Mouse (Mus musculus): ENCODE data around the gene Exph5. TPM values are rescaled to one million over a fixed set of nuclear protein-coding genes. Genes with fewer than 3 reads are reported as not detected.

Gene Exph5
- polyA plus RNA-seq, 1 experiment from 2014 or later, result 0.50 TPM

DNA sequence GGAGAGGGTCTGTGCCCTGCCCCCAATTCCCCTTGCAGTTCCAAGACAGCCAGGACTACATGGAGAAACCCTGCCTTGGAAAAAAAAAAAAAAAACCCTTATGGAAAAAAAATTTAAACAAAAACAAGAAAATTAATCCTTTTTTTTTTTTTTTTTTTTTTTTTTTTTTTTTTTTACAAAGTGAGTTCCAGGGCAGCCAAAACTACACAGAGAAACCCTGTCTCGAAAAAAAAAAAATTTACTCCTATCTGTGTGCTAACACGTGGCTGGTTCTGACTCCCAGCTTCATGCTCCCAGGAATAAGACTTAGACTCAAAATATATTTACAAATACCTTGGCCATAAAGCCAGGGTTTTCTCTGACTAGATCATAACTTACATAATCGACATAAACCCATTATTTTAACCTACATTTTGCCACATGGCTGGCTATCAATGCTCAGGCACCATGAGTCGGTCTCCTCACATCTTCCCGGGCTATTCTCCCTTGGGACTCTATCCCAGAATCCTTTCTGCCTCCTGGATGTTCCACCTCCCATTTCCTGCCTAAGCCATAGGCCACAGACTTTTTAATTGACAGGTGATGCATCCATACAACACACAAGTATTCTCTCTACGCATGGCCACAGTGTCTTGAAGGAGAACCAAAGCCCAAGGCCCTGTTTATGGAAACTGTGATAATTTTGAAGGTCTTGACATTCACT lies 102.7 kb downstream of the Exph5 start:
- WGBS, result 82% methylated on average over 6 of the region's 6 CpGs
- no peaks in the 10 kb centered on the region for H3K9me3 ChIP-seq (ENCODE audit: control insufficient read depth, low read length)
- H3K4me1 ChIP-seq (ENCODE audit: control insufficient read depth, insufficient read depth, low read length), result peaks cover 12% of the 10 kb centered on the region; the same call in 1 of the 2 replicates
- no peak overlapping the region for H3K9ac ChIP-seq (replicated peaks; ENCODE audit: low read depth, low read length)
- no peak overlapping the region for H3K4me3 ChIP-seq (ENCODE audit: low read depth, low read length)
- no peak overlapping the region for H3K27ac ChIP-seq (ENCODE audit: low read depth, low read length)
- H3K4me2 ChIP-seq (ENCODE audit: low read depth, low read length), result no peak overlapping the region; the same call in 1 of the 2 replicates
- no peaks in the 10 kb centered on the region for H3K36me3 ChIP-seq (ENCODE audit: control insufficient read depth, insufficient read depth, low read length)
- ATAC-seq (ENCODE audit: low read depth), result no peak
- no peaks in the 10 kb centered on the region for H3K27me3 ChIP-seq (ENCODE audit: control insufficient read depth, insufficient read depth, low read length)

DNA sequence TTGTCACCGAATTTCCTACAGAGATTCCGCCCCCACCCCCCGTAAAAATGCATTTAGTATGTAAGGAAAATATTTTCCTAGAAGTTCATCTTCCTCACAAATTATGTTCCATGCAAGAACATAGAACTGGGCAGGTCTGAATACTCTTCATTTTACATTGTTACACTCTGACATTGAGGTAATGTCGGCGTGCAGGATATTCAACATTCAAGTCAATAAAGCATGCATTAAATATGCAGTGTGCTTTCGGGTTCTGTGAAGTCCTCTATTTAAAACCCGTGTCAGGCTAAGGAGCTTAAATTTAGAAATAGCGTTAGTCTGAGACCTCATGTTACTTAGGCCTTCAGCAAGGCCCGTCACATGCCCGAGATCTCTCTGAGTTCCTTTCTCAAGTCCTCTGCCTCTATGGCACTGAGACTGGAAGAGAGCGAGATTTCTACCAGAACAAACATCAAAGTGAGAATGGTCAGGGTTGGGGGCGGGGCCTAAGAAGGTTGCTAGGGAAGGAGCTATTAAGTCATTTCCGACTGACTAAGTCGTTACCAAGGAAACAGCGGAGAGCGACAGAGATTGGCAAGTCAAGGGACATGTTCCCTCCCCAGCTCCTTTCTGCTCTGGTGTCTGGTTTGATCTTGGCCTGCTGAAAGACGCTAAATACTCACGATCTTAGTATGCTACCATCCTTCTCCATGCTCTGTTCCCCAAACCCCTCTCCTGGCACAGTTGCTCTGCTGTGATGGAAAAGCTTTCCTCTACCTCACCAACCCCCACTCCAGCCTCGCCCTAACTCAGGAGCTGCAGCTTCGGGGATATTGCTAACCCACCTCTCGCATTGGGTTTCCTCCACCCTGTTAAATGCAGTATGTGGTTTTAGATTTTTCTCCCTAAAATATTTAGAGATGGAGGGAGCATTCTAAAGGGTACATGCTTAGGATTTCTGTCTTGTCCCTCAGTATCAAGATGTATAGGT lies 103.6 kb downstream of the Exph5 start:
- Histone ChIP-seq H3K27ac (ENCODE audit: low read depth, low read length) (peak overlapping the region; percentile 88), H3K4me2 (ENCODE audit: low read depth, low read length) (peak overlapping the region; percentile 54), H3K4me3 (ENCODE audit: low read depth, low read length) (peak overlapping the region; percentile 33), H3K4me1 (ENCODE audit: control insufficient read depth, insufficient read depth, low read length) (peaks cover 12% of the 10 kb centered on the region; the same call in 1 of the 2 replicates), H3K27me3 (ENCODE audit: control insufficient read depth, insufficient read depth, low read length) (no peaks in the 10 kb centered on the region), H3K9me3 (ENCODE audit: control insufficient read depth, low read length) (no peaks in the 10 kb centered on the region), H3K9ac (replicated peaks; ENCODE audit: low read depth, low read length) (peak overlapping the region; percentile 51), H3K36me3 (ENCODE audit: control insufficient read depth, insufficient read depth, low read length) (no peaks in the 10 kb centered on the region)
- 21% methylated on average over 21 of the region's 21 CpGs for WGBS
- ATAC-seq (ENCODE audit: low read depth), result peak; percentile 91

DNA sequence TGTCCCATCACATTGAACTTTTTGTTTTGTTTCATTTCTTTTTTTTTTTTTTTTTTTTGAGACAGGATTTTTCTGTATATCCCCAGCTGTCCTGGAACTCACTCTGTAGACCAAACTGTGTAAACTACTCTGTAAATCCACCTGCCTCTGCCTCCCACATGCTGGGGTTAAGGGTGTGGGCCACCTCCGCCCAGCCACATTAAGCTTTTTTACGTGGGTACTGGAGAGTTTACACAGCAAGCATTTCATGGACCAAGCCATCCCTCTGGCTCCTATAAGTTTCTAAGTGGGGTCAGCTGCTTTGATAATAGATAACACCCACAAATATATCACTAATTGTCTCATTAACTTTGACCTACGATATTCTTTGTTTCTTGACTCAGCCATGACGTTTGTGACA lies 107.1 kb downstream of the Exph5 start:
- no peaks in the 10 kb centered on the region for H3K36me3 ChIP-seq (ENCODE audit: control insufficient read depth, insufficient read depth, low read length)
- ATAC-seq (ENCODE audit: low read depth), result no peak
- no peaks in the 10 kb centered on the region for H3K27me3 ChIP-seq (ENCODE audit: control insufficient read depth, insufficient read depth, low read length)
- H3K27ac ChIP-seq (ENCODE audit: low read depth, low read length), result no peak overlapping the region
- no peaks in the 10 kb centered on the region for H3K9me3 ChIP-seq (ENCODE audit: control insufficient read depth, low read length)
- 90% methylated on average over 4 of the region's 4 CpGs for WGBS
- H3K4me2 ChIP-seq (ENCODE audit: low read depth, low read length), result no peak overlapping the region
- no peak overlapping the region for H3K4me3 ChIP-seq (ENCODE audit: low read depth, low read length)
- H3K4me1 ChIP-seq (ENCODE audit: control insufficient read depth, insufficient read depth, low read length), result no peaks in the 10 kb centered on the region; the same call in 1 of the 2 replicates
- no peak overlapping the region for H3K9ac ChIP-seq (replicated peaks; ENCODE audit: low read depth, low read length)

DNA sequence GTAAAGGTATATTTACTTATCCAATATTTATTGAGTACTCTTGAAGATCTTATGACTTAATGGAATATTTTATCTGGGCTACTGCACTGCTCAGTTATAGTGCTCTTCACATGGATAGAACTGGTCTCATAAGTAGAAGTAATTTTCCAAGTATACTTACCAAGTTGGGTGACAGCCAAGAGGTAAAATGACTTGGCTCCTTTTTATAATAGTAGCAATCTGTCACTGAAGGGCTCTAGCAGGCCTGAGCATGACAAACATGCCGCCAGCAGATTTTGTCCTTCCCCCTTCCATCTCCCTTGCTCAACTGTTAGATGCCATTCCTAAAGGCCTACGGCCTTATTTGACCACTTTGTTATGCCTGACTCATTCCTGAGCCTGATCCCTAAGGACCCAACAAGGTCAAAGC lies 107.5 kb downstream of the Exph5 start:
- Histone ChIP-seq H3K36me3 (ENCODE audit: control insufficient read depth, insufficient read depth, low read length) (no peaks in the 10 kb centered on the region), H3K27ac (ENCODE audit: low read depth, low read length) (no peak overlapping the region), H3K4me1 (ENCODE audit: control insufficient read depth, insufficient read depth, low read length) (no peaks in the 10 kb centered on the region; the same call in 1 of the 2 replicates), H3K4me2 (ENCODE audit: low read depth, low read length) (no peak overlapping the region), H3K9ac (replicated peaks; ENCODE audit: low read depth, low read length) (no peak overlapping the region), H3K9me3 (ENCODE audit: control insufficient read depth, low read length) (no peaks in the 10 kb centered on the region), H3K4me3 (ENCODE audit: low read depth, low read length) (no peak overlapping the region), H3K27me3 (ENCODE audit: control insufficient read depth, insufficient read depth, low read length) (no peaks in the 10 kb centered on the region)
- no peak for ATAC-seq (ENCODE audit: low read depth)
- WGBS, result 86% methylated on average over 2 of the region's 2 CpGs

DNA sequence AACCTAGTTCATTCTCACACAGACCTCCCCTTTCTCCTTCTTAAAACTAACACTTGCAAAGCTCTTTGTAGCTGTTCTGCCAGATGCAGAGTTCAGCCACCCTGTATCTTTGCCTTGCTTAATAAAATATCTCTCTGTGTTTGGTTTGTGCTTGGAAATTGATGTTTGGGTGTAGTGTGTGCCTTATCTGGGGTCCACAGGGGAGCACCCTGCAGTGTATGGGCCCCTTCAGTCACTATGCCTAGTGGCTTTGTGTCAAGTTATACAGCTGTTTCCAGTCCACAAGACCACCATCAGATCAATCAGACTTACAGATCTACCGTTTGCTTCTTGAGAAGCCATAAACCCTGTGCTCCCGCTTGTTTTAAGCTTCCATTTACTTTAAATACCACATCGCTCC lies 108.0 kb downstream of the Exph5 start:
- no peaks in the 10 kb centered on the region for H3K36me3 ChIP-seq (ENCODE audit: control insufficient read depth, insufficient read depth, low read length)
- WGBS, result 80% methylated on average over 3 of the region's 3 CpGs

DNA sequence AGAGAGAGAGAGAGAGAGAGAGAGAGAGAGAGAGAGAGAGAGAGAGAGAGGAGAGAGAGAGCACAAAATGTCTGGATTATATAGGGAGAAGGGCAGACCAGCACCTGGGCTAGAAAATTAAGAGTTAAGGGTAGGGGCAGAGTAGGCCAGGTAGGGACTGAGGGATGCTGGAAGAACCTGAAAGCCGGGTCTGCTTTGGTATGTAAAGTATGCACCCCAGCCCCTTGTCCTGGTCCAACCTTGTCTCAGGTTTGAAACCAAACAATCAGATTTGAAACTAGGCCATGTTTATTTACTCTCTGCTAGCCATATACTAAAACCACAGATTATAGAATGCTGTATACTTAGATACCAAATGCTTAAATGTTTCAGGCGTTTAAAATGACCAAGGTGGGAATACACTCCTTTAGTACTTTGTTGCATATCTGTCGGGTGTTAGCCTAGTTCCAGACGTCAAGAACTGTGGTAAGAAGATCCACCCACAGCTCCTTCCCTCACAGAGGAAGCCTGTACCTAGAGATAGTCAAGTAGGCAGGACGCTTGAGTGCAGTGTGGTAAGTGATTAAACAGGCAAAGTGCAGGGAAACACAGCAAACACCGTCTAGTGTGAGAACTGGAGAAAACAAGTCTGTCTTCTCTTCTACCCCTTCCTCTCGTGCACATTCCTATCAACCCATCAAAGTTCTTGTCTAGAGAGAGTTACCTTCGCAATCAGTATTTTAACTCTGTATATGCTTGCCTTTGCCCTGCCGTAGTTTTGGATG lies 120.8 kb downstream of the Exph5 start:
- Histone ChIP-seq H3K9me3 (ENCODE audit: control insufficient read depth, low read length) (no peaks in the 10 kb centered on the region), H3K27me3 (ENCODE audit: control insufficient read depth, insufficient read depth, low read length) (no peaks in the 10 kb centered on the region), H3K27ac (ENCODE audit: low read depth, low read length) (no peak overlapping the region), H3K4me1 (ENCODE audit: control insufficient read depth, insufficient read depth, low read length) (no peaks in the 10 kb centered on the region), H3K36me3 (ENCODE audit: control insufficient read depth, insufficient read depth, low read length) (no peaks in the 10 kb centered on the region), H3K4me2 (ENCODE audit: low read depth, low read length) (no peak overlapping the region), H3K4me3 (ENCODE audit: low read depth, low read length) (no peak overlapping the region), H3K9ac (replicated peaks; ENCODE audit: low read depth, low read length) (no peak overlapping the region)
- WGBS, result 84% methylated on average over 9 of the region's 9 CpGs
- no peak for ATAC-seq (ENCODE audit: low read depth)

More for the DNA sequence above, 108.0 kb downstream of the Exph5 start:
- Histone ChIP-seq H3K9me3 (ENCODE audit: control insufficient read depth, low read length) (no peaks in the 10 kb centered on the region), H3K4me3 (ENCODE audit: low read depth, low read length) (no peak overlapping the region), H3K27me3 (ENCODE audit: control insufficient read depth, insufficient read depth, low read length) (no peaks in the 10 kb centered on the region), H3K27ac (ENCODE audit: low read depth, low read length) (no peak overlapping the region), H3K9ac (replicated peaks; ENCODE audit: low read depth, low read length) (no peak overlapping the region), H3K4me1 (ENCODE audit: control insufficient read depth, insufficient read depth, low read length) (no peaks in the 10 kb centered on the region; the same call in 1 of the 2 replicates), H3K4me2 (ENCODE audit: low read depth, low read length) (no peak overlapping the region)
- ATAC-seq (ENCODE audit: low read depth), result no peak

DNA sequence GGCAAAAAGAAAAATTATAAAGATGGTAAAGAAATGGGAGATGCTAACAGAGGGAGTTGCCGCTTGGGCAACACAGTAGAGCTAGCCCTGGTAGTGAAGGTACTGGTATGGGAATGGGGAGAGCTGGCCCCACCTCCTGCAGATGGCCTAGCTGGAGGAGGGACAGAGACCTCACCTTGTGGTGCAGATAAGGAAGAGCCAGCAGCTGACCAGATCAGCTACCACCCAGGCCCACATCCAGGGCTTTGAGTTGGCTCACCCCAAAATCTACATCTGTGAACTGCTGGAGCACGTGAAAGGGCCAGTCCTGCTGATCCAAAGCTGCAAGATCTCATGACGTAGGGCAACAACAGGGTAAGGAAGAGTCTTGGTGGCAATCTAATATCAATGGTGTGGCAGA lies 125.3 kb downstream of the Exph5 start:
- no peaks in the 10 kb centered on the region for H3K9me3 ChIP-seq (ENCODE audit: control insufficient read depth, low read length)
- H3K4me2 ChIP-seq (ENCODE audit: low read depth, low read length), result no peak overlapping the region
- no peaks in the 10 kb centered on the region for H3K4me1 ChIP-seq (ENCODE audit: control insufficient read depth, insufficient read depth, low read length)
- no peaks in the 10 kb centered on the region for H3K36me3 ChIP-seq (ENCODE audit: control insufficient read depth, insufficient read depth, low read length)
- H3K4me3 ChIP-seq (ENCODE audit: low read depth, low read length), result no peak overlapping the region
- no peaks in the 10 kb centered on the region for H3K27me3 ChIP-seq (ENCODE audit: control insufficient read depth, insufficient read depth, low read length)
- no peak overlapping the region for H3K9ac ChIP-seq (replicated peaks; ENCODE audit: low read depth, low read length)
- H3K27ac ChIP-seq (ENCODE audit: low read depth, low read length), result no peak overlapping the region
- ATAC-seq (ENCODE audit: low read depth), result no peak
- 92% methylated on average over 3 of the region's 3 CpGs for WGBS
